Mouse (Mus musculus) spleen, postnatal 14 days (tissue): ENCODE data around the gene Mpg.

Source experiments
- DNase-seq, 2 experiments: peaks; one replicate each; pipeline ENCODE4 v3.0.0; 2021 to 2022; ENCODE audit warnings: low spot score in 2 of 2

Mpg gene

DNA sequence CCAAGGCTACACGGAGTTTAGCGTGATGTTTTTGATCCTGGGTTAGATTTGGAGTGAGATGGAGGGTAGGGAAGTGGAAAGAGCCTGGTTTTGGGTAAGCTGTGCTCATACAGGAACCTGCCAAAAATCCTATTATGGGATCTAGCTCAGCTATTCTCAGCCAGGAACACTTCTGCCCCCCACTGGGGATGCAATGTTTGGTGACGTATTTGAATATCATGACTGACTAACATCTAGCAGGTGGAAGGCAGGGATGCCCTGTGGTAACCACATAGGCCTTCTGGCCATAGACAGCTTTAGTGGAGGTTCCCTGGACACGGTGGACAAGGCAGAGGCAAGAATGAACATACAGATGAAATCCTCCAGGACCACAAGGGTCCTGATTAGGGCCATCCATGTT lies 3.9 kb downstream of the Mpg start:
- DNase-seq: no peak

DNA sequence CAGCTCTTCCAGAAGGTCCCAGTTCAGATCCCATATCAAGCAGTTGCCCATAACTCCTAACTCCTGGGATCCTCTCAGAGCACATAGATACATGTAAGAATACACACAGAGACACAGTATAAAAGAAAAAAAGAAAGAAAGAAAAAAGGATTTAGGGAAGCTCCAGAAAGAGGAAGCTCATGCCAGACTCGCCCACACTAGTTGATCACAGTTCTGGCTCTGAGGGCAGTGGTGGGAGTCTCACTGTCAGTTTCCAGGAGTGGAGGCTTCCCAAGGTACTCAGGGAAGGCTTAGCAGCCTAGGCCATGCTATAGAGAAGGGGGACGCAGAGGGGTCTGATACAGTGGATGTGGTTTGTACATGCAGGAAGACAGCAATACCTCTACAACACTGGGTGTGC lies 4.8 kb downstream of the Mpg start:
- no peak for DNase-seq

DNA sequence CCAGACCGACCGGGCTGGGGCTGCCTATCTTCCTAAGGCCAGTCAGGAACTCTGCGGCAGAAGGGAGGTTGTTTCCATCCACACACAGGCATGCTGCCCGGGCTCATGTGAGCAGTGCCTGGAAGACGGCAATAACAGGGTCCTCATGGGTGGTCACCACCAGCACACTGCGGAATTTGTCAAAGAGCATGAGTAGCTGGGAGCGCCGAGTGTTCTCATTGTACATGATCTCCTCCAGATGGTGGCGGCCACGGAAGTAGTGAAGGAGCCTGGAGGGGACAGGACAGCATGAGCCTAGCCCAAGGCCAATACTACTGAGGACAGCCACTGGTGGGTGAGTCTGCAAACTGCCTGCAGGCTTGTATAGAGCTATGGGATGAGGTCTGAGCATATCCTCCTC lies 6.5 kb downstream of the Mpg start:
- no peak for DNase-seq

DNA sequence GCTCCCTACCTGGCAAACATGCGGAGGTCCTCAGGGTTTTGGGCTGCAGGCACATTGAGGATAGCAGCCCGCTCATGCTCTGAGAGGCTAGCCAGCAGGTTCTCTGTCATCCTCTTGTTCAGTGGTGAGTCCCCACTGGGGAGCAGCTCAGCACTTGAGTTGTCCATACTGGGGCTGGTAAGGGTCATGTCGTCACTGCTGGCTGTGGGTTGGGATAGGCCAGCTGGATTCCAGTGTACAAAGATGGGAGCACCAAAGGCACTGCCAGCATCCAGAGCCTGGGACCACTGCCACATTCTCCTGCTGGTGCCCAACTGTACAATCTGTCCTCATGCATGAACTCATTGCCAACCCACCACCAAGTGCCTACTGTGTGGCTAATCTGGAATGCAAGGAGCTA lies 7.6 kb downstream of the Mpg start:
- no peak for DNase-seq

DNA sequence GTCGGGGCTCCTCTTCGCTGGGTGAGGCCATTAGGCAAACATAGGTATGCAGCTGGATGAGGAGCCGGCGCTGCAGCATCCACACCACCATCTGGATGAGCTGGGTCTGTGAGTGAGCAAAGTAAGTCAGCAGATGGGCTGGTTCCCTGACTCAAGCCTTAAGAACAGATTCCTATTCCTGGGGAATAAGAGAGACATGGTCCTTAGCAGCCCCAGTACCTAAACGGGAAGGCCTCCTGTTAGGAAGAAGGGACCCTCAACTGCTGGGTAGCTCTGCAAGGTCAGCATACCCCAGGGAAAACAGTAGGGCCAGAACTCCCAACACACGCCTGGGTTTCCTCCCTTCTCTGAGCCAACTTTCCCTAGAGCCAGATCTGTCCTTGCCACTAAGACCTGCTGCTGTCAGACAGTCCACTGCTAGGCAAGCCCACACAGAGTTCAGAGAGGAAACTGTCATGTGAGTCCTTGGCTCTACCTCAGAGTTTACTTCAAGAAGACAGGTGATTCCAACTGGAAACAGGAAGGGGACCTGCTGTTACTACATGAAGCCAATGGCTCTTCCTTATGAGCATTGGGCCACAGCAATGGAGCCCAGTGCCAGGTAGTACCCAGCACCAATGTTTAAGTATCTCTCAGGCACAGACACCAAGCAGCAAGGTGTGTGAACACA lies 8.6 kb downstream of the Mpg start:
- no peak for DNase-seq

DNA sequence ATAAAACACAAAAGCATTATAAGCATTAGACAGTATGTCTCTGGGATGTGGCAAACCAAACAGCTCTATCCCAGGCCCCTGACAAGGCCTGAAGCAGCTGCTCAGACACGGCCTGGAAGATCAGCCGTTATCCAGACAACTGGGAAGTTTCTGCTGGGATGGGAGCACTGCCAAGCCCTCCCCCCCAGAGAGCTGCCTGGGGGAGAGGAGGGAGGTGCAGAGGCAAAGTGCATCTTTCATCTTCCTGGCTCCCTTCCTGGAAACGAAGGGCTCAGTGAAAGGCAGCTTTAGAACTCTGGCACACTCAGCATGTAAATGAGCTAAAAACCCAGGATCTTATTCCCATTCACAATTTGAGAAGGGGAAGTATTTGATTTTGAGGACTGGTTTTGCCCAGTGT lies 9.3 kb downstream of the Mpg start:
- DNase-seq: no peak

DNA sequence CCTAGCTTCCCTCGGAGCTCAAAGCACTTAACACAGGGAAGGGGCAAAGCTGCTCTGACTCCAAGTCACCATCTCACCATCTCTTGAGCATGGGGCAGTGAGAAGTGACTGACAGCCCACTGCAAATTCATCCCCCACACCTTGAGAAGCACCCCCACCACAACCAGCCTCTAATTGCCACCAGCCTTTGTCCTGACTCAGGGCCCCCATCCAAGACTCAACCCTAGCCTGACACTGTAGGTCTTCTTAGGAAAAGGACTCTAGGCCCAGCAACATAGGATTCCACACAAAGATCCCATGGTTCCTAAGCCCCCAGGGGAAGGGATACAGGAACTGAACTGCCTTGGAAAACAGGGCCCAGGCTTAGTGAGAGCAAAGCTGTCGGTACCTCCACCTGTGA lies 9.8 kb downstream of the Mpg start:
- DNase-seq: no peak

DNA sequence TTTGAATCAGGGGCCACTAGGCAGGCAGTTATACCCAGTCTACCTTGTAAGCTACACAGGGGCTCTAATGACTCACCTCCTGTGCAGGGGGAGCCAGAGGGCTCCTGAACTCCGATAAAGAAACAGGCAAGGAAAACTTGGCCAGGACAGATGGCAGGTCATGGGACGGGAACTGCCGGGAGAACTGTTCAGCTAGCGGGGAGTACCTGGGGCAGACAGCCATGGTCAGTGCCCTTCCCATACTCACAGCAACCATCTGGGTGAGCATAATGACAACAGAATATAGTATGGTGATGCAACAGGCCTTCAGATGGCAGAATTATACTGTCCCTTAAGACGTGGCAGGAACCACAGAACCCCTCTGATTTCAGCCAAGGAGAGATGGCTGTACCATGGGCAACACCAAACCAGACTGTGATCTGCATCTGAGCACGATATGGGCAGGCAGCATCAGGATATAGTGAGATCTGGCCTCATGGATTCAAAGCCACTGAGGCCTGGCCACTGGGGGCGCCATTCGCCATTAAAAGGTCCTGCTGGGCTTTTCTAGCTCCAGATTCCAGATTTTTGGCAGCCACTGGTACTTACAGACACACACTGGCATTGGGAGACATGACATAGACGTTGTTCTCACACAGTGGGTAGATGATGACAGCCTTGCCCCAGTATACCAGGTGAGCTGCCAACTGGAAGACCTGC lies 10.6 kb downstream of the Mpg start:
- DNase-seq: peak; percentile 38 to 59

DNA sequence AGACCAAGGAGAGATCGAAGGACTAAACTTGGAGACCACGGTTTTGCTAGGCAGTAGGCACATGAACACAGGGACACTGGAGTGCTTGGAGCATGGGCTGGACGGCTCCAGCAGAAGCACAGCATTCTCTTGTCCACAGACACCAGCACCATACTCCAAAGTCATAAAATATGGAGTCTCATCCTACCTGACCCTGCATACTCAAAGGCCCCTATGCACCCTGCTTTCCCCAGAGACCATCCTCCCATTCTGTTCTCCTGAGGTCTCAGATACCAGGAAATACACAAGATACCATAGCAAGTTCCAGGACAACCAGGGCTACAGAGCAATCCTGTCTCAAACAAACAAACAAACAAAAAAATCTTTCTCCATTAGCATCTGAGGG lies 11.1 kb downstream of the Mpg start:
- no peak for DNase-seq

DNA sequence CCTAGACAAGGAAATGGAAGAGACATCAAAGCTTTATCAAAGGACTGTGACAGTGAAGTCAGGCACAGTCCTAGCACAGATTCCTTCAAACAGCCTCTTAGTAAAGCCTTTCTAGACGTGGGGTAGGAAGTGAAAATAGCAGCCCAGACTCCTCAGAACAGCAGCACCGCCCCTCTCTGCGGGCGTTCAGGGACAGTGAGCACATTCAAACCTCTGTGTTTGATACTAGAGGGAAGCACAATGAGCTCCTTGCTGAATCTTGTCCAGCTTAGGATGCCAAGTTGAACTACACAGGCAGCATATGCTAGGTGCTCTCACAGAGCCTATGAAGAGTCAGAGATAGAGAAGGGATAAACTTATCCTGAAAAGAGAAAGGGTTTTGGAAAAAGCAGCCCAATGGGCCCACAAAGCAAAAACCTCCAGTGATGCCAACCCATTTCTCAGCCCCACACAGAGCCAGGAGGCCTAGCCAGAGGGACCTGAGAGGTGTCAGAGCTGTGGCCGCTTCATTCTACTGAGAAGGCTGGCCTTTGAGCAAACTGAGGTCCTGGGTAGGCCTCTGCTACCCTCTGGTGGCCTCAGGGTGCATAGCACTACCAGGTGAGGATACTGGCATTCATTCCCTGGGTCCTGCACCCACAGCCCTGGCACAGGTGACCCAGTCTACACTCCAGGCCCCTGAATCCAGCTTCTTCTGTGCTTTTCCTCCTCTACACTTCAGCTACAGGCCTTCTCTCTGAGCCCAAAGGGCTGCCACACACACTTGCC lies 12.0 kb downstream of the Mpg start:
- DNase-seq: peak; percentile 76 to 79

DNA sequence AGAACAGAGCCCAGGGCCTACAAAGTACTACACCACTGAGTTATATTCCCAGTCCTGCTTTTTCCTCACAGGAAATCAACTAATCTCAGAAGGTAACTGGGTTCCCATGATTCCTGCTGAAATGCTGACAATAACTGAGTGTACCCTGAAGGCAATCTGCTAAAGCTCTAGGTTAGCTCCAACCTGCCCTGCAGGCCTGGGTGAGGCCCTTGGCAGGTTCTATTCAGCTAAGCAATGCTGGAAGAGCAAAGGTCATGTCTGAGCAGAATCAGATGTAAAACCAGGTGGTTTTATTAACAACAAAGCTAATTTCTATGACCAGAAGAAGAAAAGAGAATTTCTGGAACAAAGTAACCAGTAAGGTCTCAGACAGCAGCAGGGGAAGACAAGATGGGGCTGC lies 15.1 kb downstream of the Mpg start:
- DNase-seq: no peak

DNA sequence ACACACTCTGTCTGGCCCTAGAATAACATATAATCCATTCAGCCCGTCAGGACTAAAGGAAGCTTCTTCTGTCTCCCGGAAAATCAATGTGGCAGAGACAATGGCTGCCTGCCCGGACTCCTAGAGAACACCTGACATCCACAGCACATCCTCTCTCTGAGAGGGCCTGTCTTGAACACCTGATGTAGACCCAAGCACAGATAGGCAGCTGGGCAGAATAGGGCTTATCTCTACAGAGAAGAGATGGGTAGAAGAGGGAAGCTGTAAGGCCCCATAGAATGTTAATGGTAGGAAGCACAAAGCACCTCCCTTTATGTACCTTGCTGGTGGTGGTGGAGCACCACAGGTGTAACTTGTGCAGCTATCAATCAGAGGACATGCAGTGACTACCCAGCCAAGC lies 15.9 kb downstream of the Mpg start:
- no peak for DNase-seq

DNA sequence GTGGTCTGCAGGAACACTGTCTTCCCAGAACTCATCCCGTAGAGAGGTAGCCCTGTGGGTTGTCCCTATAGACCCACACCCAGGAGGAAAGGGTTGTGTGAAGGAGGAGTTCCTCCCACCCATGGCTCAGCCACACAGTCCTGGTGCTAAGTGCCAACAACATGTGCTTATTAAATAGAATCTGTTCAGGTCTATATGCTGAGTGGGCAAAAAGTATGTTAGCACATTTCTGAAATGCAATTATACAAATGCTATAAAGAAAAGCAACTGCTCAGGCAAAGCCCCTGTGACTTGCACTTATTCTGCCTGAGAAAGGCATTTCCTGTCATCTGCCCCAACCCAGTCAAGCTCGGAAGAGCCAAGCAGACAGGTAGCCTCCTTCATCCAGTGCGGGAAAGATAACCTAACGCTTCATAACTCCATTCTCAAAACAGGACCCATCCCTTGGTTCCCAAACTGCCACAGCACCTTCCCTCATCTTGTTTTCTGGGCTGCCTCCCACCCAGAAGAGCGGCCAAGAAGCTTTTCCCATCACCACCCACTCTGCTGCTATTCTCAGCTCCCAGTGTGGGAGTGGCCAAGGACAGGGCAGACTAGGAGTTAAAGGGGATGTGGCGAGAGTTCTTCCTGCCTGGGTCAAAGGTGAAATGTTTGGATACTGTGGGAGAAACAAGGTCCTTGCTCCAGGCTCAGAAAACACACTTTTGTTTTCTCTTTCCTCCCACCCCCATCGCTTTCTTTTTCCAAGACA lies 17.1 kb downstream of the Mpg start:
- DNase-seq: no peak

DNA sequence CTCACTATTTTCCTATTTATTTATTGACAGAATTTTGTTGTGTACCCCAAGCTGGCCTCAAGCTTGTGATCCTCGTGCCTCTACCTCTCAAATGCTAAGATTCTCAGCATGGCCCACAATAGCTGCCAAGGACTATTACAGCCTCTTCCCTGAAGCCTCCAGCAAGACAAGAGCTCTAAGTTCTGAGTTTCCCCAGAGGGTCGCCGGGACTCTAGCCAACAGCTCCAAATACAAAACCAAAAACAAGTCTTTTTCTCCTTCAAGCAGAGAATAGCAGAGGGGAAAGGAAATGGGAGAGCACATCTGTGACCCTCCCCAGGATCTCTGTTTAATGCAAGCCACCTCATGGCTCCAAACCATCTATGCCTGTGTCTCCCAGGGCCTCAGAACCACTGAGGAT lies 17.8 kb downstream of the Mpg start:
- DNase-seq: no peak

DNA sequence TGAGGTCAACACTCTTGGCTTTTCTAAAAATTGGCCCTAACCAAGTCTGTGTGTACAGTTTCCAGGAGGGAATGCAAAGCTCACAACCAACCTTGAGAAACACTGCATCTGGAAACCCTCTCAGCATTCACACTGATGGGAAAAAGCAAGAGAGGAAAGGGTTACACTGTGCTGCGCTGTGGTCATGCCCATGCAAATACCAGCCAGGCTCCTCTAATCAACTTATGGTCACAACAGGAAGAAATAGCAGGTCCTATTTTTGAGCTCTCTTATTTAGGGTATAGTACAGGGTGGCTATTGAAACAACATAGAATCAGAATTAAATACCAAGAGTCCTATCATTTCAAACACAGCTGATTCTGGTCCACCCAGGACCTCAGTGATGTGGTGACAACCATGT lies 18.3 kb downstream of the Mpg start:
- no peak for DNase-seq

DNA sequence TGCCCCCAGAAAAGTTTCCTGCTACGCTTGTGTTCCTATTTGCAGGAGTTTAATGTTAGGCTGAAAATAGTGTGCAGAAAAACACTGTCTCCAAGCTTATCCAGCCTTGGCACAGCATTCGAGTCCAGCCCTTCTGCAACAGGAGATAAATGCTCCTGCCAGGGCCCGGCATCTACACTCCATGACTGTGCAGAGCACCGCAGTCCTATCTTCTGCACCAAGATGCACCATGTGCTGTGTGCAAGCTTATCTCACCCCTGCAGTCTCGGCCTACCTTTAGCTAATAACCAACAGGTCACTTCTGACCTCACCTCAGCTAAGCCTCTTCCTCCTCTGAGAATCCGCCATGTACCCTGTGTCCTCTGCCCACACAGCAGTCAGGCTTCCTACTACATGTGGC lies 19.3 kb downstream of the Mpg start:
- DNase-seq: peak; percentile 60 to 67

DNA sequence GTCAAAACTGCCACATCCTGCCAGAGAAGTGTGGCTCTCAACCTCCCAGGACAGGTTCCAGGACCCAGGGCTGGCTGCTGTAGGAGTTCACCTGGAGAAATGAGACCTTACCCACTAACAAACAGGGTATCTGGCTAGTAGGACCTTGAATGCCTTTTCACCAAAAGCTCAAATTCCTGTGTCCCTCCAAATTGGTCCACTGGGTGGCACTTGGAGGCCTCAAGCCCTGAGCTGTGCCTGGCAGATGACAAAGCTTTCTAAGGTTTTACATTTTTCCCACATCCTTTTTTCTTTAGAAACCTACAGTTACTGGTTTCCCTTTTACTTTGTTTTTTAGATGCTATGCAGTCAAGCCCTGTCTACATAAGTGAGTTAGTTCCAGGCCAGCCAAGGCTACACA lies 20.8 kb downstream of the Mpg start:
- peak; percentile 39 to 55 for DNase-seq

DNA sequence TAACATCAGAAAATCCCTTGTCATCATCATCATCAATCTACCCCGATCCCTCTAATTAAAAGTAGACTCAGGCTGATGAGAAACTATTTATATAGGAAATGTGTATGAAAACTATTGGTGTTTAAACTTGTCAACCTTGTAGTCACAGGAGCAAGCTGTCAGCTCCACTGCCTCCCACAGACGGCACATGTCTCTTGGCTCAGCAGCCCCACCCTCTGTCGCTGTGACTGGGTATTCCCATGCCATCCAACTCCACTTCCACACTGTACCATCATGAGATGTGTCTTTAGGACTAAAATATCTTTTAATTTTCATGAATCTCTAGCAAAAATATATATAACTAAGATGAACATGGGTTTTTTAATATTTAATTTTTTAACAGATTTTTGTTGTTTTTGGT lies 22.0 kb downstream of the Mpg start:
- DNase-seq: no peak

DNA sequence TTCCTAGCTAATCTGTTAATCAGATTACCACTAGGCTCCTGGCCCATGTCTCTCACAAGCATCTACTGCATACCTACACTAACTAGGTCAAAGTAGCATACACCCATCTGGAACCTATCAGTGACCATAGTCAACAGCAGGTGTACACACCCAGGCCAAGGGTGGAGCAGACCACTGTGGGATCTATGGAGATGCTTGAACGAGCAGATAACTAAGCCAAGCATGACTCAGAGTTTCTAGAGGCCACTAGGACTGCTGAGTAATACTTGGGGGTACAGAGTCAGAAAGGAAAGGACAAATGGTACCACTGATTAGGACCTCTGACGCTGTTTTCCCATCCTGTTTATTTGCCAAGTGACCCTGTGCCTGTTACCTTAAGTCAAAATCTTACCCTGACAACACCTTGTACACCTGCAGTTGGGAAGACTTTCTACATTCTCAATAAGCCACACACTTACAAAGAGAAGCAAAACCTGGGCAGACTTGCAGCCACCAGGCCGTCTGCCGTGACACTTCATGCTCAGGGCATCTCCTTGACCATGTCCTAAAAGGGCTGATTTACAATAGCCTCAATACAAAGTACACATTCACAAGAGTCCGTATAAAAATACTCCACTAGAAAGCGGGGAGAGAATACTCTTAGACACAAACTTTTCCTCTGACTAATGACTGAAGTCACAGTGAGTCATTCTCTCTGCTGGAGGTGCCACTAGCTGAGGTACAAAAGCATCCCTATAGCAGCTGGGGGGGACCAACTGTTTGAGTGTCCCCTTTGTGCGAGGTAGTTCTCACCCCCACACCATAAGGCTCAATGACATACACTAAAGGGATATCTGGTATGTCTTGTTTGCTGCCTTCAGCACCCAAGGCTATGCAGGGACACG lies 24.8 kb downstream of the Mpg start:
- DNase-seq: peak; percentile 41 to 55

DNA sequence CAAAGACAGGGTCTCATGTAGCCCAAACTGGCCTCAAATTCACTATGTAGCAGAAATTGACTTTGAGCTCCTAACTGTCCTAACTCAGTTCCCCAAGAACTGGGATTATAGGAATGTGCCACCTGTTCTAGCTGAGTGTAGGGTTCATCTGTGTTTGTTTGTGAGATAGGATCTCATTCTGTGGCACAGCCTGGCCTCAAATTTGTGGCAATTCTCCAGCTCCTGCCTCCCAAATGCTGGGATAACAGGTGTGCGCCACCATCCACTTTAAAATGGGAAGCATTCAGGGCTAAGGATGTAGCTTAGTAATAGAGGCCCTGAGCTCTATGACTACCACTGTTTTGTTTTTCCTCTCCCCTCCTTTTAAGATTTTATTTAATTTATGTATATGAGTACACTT lies 26.8 kb downstream of the Mpg start:
- DNase-seq: no peak

DNA sequence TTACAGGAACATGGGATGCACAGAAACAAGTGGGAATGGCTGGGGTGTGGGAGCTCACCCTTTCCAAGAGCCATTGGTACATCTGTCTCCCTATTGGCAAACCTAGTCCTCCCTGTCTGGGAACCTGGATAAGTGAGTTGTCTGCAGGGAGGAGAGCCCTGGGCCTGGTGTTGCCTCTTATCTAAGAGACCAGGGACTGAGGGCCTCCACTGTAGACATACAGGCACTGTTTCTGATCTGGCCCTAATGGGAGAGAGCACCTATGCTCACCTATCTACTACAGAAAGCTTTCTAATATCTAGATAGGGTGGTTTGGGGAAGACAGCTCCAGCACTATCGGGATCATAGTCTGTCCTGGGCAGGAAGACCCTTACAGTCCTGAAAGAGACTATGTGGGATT lies 29.8 kb downstream of the Mpg start:
- no peak for DNase-seq
